ENCODE assay signal across 16 mouse cellular contexts in genomic region chr6:47367461-47367860, GRCm38 (mm10).
DNase-seq lines count a peak whose midpoint lies in the region; ATAC-seq lines count a peak whose summit lies in the region.
"Had no signal": no experiment of that assay in that cellular context is flagged by ENCODE, and none has a peak within 500 bp of the region (broad histone marks: within the 10 kb centered on the region; RNA-seq: fewer than 3 reads in every experiment).

No protein-coding gene starts in this region.

- no peaks in the 10 kb centered on the region for H3K36me3 ChIP-seq in forebrain, embryonic 12.5 days (replicated peaks)
- H3K36me3 ChIP-seq in forebrain, embryonic 10.5 days (replicated peaks) = no peaks in the 10 kb centered on the region
- H3K36me3 ChIP-seq in hindbrain, embryonic 13.5 days = no peaks in the 10 kb centered on the region
- H3K36me3 ChIP-seq in midbrain, embryonic 13.5 days = no peaks in the 10 kb centered on the region
- H3K36me3 ChIP-seq: heart, embryonic 12.5 days; liver, embryonic 13.5 days had no signal

- H3K9me3 ChIP-seq in forebrain, embryonic 12.5 days = 0 out of 2 replicates have a peak, but pooled peaks cover 3% of the 10 kb centered on the region
- H3K9me3 ChIP-seq in forebrain, embryonic 10.5 days = no peaks in the 10 kb centered on the region; the same call in 1 of the 2 replicates
- no peaks in the 10 kb centered on the region for H3K9me3 ChIP-seq in hindbrain, embryonic 13.5 days
- H3K9me3 ChIP-seq in midbrain, embryonic 13.5 days = no peaks in the 10 kb centered on the region
- H3K9me3 ChIP-seq: heart, embryonic 12.5 days; liver, embryonic 13.5 days had no signal

- H3K4me2 ChIP-seq in forebrain, embryonic 12.5 days = peak overlapping the region; percentile 29
- H3K4me2 ChIP-seq in hindbrain, embryonic 13.5 days = 0 out of 2 replicates have a peak overlapping the region, but pooled peaks have one; percentile 27
- peak overlapping the region; percentile 26 for H3K4me2 ChIP-seq in midbrain, embryonic 13.5 days (replicated peaks)
- H3K4me2 ChIP-seq: heart, embryonic 12.5 days; liver, embryonic 13.5 days had no signal

- WGBS in forebrain, embryonic 12.5 days = 9% methylated on average over 2 of the region's 2 CpGs
- WGBS in forebrain, embryonic 10.5 days = 39% methylated on average over 2 of the region's 2 CpGs
- 12% methylated on average over 2 of the region's 2 CpGs for WGBS in hindbrain, embryonic 13.5 days
- 0% methylated on average over 2 of the region's 2 CpGs for WGBS in midbrain, embryonic 13.5 days

- no peaks in the 10 kb centered on the region for H3K27me3 ChIP-seq in forebrain, embryonic 12.5 days
- no peaks in the 10 kb centered on the region for H3K27me3 ChIP-seq in forebrain, embryonic 10.5 days (ENCODE audit: poor library complexity, severe bottlenecking)
- no peaks in the 10 kb centered on the region for H3K27me3 ChIP-seq in hindbrain, embryonic 13.5 days
- H3K27me3 ChIP-seq in midbrain, embryonic 13.5 days = no peaks in the 10 kb centered on the region
- H3K27me3 ChIP-seq: heart, embryonic 12.5 days; liver, embryonic 13.5 days had no signal

- DNase-seq in forebrain, embryonic 10.5 days (ENCODE audit: extremely low spot score, low spot score) = no peak
- peak; percentile 25 for DNase-seq in retina, embryonic 14.5 days (ENCODE audit: low spot score)
- no peak for DNase-seq in thymus, postnatal 14 days
- DNase-seq in right cerebral cortex, postnatal 10 days (ENCODE audit: low spot score in 2 of 2) = no peak
- DNase-seq: B cell, adult 2 months; cerebellum, adult 18-20 months; kidney, adult 8-10 months; kidney, postnatal 4 days; liver, embryonic 13.5 days; thymus, adult 2 months had no signal

- H3K4me3 ChIP-seq in forebrain, embryonic 12.5 days (replicated peaks) = no peak overlapping the region
- H3K4me3 ChIP-seq in forebrain, embryonic 10.5 days = no peak overlapping the region
- no peak overlapping the region for H3K4me3 ChIP-seq in hindbrain, embryonic 13.5 days
- H3K4me3 ChIP-seq in midbrain, embryonic 13.5 days (replicated peaks) = no peak overlapping the region
- H3K4me3 ChIP-seq: heart, embryonic 12.5 days; liver, embryonic 13.5 days; megakaryocyte, embryonic 14.5 days had no signal

- 0 out of 2 replicates have a peak overlapping the region, but pooled peaks have one; percentile 29 for H3K9ac ChIP-seq in forebrain, embryonic 12.5 days
- no peak overlapping the region for H3K9ac ChIP-seq in hindbrain, embryonic 13.5 days
- H3K9ac ChIP-seq in midbrain, embryonic 13.5 days (replicated peaks) = no peak overlapping the region
- H3K9ac ChIP-seq: heart, embryonic 12.5 days; liver, embryonic 13.5 days had no signal

- ATAC-seq in forebrain, embryonic 12.5 days (ENCODE audit: low FRiP score) = peak; percentile 90
- peak; percentile 80 for ATAC-seq in hindbrain, embryonic 13.5 days (ENCODE audit: low FRiP score)
- peak; percentile 87 for ATAC-seq in midbrain, embryonic 13.5 days
- no peak for ATAC-seq in monocyte, adult 5-6 weeks (replicated peaks; ENCODE audit: insufficient number of reproducible peaks, low FRiP score, low TSS enrichment, poor library complexity, severe bottlenecking)

- peaks cover 37% of the 10 kb centered on the region for H3K4me1 ChIP-seq in forebrain, embryonic 12.5 days
- peaks cover 30% of the 10 kb centered on the region for H3K4me1 ChIP-seq in forebrain, embryonic 10.5 days
- peaks cover 29% of the 10 kb centered on the region for H3K4me1 ChIP-seq in hindbrain, embryonic 13.5 days (replicated peaks)
- peaks cover 37% of the 10 kb centered on the region for H3K4me1 ChIP-seq in midbrain, embryonic 13.5 days (replicated peaks)
- H3K4me1 ChIP-seq: heart, embryonic 12.5 days; liver, embryonic 13.5 days; megakaryocyte, embryonic 14.5 days had no signal

- peak overlapping the region; percentile 81 for H3K27ac ChIP-seq in forebrain, embryonic 12.5 days
- H3K27ac ChIP-seq in forebrain, embryonic 10.5 days = no peak overlapping the region; the same call in 1 of the 2 replicates
- peak overlapping the region; percentile 76 for H3K27ac ChIP-seq in hindbrain, embryonic 13.5 days
- peak overlapping the region; percentile 72 for H3K27ac ChIP-seq in midbrain, embryonic 13.5 days
- H3K27ac ChIP-seq: liver, embryonic 13.5 days had no signal
